Mouse (Mus musculus) hematopoietic stem cell, adult 5-6 weeks (primary cell): ENCODE measurements at regions not wholly inside any gene's neighbourhood (a gene's known extent, or its start where the extent isn't known, plus 50 kb on each side); places are given as distances from the start of the nearest gene placed in this dataset.

Experiments used
- ATAC-seq, 2 experiments: fragments of 125-278 bp in 1 of 2; replicated peaks in 1 of 2; 2 replicates each; pipeline ENCODE4 v1.8.0; 2016 to 2017; ENCODE audit warnings: inconsistent platforms in 2 of 2, mild to moderate bottlenecking in 2 of 2, moderate number of reproducible peaks in 2 of 2, low read depth in 1 of 2, moderate TSS enrichment in 1 of 2; ENCODE audit not compliant: low FRiP score in 2 of 2, poor library complexity in 2 of 2, severe bottlenecking in 2 of 2, insufficient read depth in 1 of 2, low TSS enrichment in 1 of 2

GRCm38 (mm10) chr5:12910741-12911140, 214.5 kb upstream of the Sema3a start:
- no peak for ATAC-seq

GRCm38 (mm10) chr5:12914395-12914794, 210.8 kb upstream of the Sema3a start:
- no peak for ATAC-seq

GRCm38 (mm10) chr5:12919335-12919734, 205.9 kb upstream of the Sema3a start:
- ATAC-seq, result no peak

GRCm38 (mm10) chr5:12922889-12923288, 202.3 kb upstream of the Sema3a start:
- no peak for ATAC-seq

GRCm38 (mm10) chr5:12925466-12925865, 199.7 kb upstream of the Sema3a start:
- no peak for ATAC-seq

DNA sequence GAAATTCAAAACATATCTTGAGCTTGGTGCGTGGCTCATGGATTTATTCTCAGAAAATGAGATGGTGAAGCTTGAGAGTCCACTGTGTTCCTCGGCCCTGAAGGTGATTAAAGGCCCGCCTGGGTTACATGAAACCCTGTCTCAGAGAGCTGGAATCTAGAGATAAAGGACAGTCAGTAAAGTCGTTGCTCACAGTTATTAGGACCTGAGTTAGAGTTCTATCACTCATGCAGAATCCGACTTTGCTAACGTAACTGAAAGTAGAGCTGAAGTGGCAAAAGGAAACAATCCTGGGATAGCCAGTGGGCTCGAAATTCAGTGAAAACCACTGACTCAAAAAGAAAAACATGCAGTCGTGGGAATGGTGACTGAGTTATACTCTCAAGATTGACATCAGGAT, 198.9 kb upstream of the Sema3a start:
- no peak for ATAC-seq

DNA sequence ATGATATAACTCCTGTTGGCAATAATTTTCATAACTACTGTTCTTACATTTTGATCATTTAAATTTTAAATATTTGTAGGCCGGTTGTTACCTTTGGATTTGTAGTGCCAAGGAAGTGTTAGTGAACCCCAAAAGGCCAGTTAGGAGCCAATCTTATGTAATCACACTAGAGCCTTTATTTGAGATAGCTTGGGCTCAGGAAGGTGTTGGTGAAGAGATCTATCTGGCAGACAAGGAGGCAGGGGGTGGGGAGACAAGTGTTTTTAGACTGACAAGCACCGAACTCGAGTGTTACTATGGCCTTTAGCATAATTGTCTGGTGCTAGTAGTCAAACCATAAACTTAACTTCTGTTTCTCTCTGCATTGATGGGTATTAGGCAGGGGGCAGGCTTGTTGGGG, 198.0 kb upstream of the Sema3a start:
- no peak for ATAC-seq

GRCm38 (mm10) chr5:12937052-12937451, 188.2 kb upstream of the Sema3a start:
- ATAC-seq, result peak; percentile 32 to 45; a peak in 2 of 4 replicates

GRCm38 (mm10) chr5:12938162-12938852, 186.9 kb upstream of the Sema3a start:
- ATAC-seq, result no peak

DNA sequence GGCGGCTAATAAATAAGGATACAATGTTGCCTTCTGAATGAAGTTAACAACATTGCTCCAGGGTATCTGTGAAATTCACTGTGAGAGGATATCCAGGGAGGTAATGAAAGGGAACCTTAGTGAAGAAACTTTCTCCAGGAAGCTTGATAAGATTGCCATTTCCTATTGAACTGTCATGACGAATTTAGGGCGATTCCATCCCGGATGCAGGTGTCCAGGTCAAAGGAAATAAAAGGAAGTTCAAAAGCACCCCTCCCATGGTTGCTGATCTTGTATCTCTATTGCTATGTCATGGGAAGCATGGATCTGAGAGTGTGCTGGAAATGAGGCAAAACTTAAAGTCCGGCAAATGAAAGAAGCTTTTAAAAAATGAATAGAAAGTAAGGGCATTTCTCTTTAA, 180.7 kb upstream of the Sema3a start:
- ATAC-seq, result peak; percentile 25 to 32; a peak in 1 of 4 replicates

- no peak for ATAC-seq
Observed at GRCm38 (mm10) chr5:12948472-12948871, 176.7 kb upstream of the Sema3a start.

DNA sequence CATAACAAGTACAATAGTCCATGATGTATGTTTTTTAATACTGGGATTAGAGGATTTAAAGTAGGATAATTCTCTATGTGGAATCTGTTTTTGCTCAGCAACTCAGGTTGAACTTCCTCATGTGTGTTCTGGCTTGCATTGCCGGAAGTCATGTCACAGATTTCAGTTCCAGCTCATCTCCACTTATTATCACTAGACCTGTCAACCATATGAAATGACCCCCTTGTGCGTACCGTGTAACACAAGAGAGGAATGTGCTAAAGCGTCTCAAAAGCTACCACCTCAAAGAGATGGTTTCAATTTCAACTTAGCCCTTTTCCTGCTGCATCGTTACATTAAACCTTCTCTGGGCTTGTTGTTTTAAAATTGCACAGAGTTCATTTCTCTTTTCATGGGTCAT, 154.2 kb upstream of the Sema3a start:
- no peak for ATAC-seq

- no peak for ATAC-seq
Observed at GRCm38 (mm10) chr5:12973701-12974100, 151.5 kb upstream of the Sema3a start.

DNA sequence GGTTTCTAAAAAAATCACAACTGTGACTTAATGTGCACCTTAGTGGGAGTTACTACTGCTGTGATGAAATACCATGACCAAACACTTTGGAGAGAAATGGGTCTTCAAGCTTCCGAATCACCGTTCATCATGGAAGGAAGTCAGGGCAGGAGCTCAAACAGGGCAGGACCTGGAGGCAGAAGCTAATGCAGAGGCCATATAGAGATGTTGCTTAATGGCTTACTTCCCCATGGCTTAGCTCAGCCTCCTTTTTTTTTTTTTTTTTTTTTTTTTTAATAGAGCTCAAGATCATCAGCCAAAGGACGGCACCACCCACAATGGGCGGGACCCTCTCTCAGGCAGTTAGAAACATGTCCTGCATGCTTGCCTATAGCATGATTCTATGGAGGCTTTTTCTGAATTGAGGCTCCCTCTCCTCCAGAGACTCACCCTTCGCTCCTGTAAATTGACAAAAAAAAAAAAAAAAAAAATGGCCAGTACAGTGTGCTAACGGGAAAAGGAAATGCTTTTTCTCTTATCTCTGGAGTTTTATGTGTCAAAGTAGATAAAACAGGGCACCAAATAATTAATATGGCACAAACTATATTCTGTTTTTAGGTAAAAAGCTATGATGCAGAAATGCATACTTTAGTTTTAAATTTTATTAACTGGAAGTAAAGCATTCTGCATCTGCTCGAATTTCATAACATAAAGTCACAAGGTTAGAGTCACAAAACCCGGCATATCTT, 149.0 kb upstream of the Sema3a start:
- no peak for ATAC-seq

GRCm38 (mm10) chr5:12977875-12978274, 147.3 kb upstream of the Sema3a start:
- ATAC-seq, result peak in 1 of 2 experiments; percentile 25; a peak in 1 of 4 replicates

GRCm38 (mm10) chr5:12993826-12994225, 131.4 kb upstream of the Sema3a start:
- no peak for ATAC-seq

GRCm38 (mm10) chr5:12997440-12997839, 127.8 kb upstream of the Sema3a start:
- ATAC-seq, result no peak

DNA sequence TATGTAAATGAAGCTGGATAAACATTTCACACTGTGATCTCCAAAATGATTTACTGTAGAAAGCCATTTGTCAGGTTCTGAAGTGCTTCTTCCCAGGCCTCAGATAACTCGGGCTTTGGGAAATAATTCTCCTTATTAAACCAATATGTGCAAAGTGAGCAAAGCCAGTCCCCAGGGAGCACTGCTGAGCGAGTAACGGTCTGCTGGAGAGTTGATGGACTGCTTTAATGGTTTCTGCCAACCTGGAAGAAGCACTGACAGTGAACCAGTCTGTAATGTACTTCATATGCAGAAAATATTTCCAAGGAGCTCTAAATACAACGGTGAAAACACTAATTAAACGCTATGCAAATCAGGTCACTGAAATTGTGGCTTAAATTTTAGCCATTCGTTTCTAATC, 118.1 kb upstream of the Sema3a start:
- no peak for ATAC-seq

DNA sequence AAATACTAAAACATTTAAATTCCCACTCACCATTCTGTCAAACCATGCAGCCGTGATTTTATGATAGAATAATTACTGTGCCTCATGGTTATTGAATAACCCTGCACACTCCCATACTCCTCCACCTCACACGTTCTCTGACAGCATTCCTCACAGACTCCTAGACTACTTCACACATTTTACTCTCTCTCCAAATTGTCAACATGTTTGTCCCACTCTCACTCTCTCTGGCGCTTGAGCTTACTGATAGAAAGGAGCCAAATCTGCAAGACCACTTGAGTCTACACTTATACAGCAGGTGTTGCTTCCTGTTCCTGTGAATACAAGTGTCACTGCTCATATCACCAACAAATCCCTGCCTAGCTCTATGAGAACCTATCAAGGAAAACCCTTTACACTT, 102.9 kb upstream of the Sema3a start:
- ATAC-seq, result no peak
